Mouse (Mus musculus) brain, embryonic 14.5 days (tissue): Measurements from ENCODE around the gene Fthl17e. TPM values are rescaled to one million over a fixed set of nuclear protein-coding genes. Genes with fewer than 3 reads are reported as not detected.
"Not testable (repeated sequence)": the region's sequence is repeated elsewhere in the genome, so short reads cannot be mapped to it uniquely, and the experiment has no call there.

Experiments used
- DNase-seq: peaks from one replicate; pipeline ENCODE4 v3.0.0-alpha.2; 2011; ENCODE audit warnings: low read depth
- CTCF ChIP-seq: fragments of 200-500 bp; IDR thresholded peaks from 2 replicates; pipeline ENCODE4 v1.5.1; 2012; ENCODE audit warnings: inconsistent platforms, mild to moderate bottlenecking, moderate library complexity, borderline replicate concordance; ENCODE audit not compliant: insufficient read depth, insufficient read length; ENCODE audit errors: extremely low read depth
- POLR2A ChIP-seq: fragments of 200-500 bp; IDR thresholded peaks from 2 replicates; pipeline ENCODE4 v1.6.1; 2012; ENCODE audit warnings: mild to moderate bottlenecking, inconsistent platforms, borderline replicate concordance; ENCODE audit not compliant: poor library complexity, insufficient read depth, insufficient read length, severe bottlenecking; ENCODE audit errors: extremely low read depth
- polyA plus RNA-seq: library from polyadenylated mRNA; depleted of rRNA; stranded (reverse); fragments of >200 nt; gene quantifications from 2 replicates; pipeline ENCODE4 v1.2.3, GENCODE M21; 2012; rRNA removed

Gene Fthl17e
- polyA plus RNA-seq, result not detected in 2 replicates

DNA sequence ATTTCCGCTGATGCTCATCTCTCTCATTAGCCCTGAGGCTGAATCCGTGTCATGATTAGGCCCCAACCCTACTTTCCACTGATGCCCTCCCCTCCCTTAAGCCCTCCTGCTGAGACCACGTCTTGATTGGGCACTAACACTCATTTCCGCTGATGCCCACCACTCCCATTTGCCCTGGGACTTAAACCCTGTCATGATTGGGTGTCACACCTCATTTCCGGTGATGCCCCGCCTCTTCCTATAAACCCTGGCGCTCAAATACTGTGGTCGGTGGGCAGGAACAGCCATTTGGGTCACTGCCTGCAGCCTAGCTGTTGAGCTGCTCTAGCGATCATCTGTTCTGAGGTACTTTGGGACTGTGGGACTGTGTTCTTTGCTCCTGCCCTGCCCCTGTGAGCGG, at the start of gene Fthl17e:
Gene Fthl17e, plus strand, starts transcription at position 301 of the 400 bp plus-strand sequence.
- not testable (repeated sequence) for DNase-seq

DNA sequence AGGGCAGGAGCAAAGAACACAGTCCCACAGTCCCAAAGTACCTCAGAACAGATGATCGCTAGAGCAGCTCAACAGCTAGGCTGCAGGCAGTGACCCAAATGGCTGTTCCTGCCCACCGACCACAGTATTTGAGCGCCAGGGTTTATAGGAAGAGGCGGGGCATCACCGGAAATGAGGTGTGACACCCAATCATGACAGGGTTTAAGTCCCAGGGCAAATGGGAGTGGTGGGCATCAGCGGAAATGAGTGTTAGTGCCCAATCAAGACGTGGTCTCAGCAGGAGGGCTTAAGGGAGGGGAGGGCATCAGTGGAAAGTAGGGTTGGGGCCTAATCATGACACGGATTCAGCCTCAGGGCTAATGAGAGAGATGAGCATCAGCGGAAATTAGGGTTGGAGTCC, 46.6 kb upstream of the Fthl17e start, which contains the start of gene Fthl17d:
Gene Fthl17d, minus strand, starts transcription at position 101 of the 400 bp plus-strand sequence.
- DNase-seq, result not testable (repeated sequence)

DNA sequence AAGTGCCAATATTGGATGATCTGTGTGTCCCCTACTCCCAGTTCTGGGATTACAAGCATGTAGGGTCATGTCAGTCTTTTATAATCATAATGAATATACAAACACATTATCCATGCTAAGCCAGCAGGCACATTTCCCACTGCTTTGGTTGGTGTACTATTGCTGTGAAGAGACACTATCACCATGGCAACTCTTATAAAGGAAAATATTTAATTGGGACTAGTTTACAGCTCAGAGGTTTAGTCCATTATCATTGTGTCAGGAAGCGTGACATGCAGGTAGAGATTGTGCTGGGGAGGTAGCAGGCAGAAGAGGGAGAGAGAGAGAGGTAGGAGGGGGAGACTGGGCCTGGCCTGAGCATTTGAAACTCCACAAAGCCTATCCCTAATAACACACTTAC, 17.2 kb upstream of the Fthl17e start:
- peak; percentile 25 for DNase-seq
- TF ChIP-seq POLR2A (no peak), CTCF (no peak)

DNA sequence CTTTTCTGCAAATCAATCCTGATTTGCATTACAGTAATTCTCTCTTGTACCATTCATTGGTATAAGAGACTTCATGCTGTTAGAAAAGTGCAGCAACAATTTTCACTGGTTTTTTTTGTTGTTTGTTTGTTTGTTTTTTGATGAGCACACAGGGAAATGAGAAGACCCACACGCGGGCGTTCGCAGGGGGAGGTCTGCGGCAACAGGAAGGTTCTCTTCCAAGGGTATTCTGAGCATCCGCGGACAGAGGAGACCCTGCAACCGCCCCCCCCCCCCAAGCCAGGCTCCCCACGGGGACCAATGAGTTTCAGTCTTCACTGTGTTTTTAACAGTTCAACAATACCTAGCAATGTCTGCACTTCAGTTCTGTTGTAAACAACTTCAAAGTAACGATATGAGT, 13.8 kb upstream of the Fthl17e start:
- TF ChIP-seq CTCF (no peak), POLR2A (no peak)
- no peak for DNase-seq

DNA sequence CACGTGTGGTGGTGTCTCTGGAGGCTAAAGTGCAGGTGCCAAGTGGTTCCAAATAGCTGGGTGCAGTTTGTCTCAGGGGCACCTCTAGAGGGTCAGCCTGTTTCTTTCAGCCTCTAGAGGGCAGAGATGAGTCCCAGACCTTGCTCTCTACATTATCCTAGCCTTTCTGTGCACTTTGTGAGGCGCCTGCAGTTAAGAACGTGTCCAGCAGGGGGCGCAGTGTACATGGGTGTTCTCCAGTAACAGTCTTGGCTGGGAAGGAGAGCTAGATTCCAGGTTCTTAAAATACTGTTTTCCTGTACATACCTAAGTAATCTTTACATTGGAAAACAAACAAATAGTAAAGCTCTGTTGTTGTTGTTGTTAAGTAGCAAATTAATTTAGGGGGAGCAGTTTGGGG, 8.3 kb downstream of the Fthl17e start:
- DNase-seq, result not testable (repeated sequence)

DNA sequence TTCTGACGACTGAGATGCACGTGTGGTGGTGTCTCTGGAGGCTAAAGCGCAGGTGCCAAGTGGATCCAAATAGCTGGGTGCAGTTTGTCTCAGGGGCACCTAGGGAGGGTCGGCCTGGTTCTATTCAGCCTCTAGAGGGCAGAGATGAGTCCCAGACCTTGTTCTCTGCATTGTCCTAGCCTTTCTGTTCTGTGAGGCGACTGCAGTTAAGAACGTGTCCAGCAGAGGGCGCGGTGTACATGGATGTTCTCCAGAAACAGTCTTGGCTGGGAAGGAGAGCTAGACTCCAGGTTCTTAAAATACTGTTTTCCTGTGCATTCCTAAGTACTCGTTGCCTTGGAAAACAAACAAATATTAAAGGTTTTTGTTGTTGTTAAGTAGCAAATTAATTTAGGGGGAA, 27.7 kb downstream of the Fthl17e start:
- DNase-seq, result not testable (repeated sequence)
- peak; percentile 16; the same call in 1 of the 2 replicates for TF ChIP-seq CTCF

DNA sequence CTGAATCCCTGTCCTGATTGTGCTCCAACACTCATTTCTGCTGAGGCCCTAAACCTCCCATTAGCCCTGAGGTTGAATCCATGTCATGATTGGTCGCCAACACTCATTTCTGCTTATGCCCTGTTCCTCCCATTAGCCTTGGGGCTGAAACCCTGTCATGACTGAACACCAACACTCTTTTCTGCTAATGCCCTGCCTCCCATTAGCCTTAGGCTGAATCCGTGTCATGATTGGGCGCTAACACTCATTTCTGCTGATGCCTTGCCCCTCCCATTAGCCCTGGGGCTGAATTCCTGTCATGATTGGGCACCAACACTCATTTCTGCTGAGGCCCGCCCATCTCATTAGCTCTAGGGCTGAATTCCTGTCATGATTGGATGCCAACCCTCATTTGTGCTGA, 28.8 kb downstream of the Fthl17e start:
- peak; percentile 21 for DNase-seq
- no peak for TF ChIP-seq POLR2A
- no peak for TF ChIP-seq CTCF

DNA sequence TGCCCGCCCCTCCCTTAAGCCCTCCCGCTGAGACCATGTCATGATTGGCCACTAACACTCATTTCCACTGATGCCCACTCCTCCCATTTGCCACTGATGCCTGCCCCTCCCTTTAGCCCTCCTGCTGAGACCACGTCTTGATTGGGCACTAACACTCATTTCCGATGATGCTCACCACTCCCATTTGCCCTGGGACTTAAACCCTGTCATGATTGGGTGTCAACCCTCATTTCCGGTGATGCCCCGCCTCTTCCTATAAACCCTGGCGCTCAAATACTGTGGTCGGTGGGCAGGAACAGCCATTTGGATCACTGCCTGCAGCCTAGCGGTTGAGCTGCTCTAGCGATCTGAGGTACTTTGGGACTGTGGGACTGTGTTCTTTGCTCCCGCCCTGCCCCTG, 29.4 kb downstream of the Fthl17e start, which contains the start of gene Fthl17f:
Gene Fthl17f, plus strand, starts transcription at position 301 of the 400 bp plus-strand sequence.
- DNase-seq, result not testable (repeated sequence)

DNA sequence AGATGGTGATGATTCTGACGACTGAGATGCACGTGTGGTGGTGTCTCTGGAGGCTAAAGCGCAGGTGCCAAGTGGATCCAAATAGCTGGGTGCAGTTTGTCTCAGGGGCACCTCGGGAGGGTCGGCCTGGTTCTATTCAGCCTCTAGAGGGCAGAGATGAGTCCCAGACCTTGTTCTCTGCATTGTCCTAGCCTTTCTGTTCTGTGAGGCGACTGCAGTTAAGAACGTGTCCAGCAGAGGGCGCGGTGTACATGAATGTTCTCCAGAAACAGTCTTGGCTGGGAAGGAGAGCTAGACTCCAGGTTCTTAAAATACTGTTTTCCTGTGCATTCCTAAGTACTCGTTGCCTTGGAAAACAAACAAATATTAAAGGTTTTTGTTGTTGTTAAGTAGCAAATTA, 44.4 kb downstream of the Fthl17e start:
- peak; percentile 39 for DNase-seq
- peak; percentile 38; the same call in 1 of the 2 replicates for TF ChIP-seq CTCF

Other genes with a start within 250 kb of the Fthl17e start
- not detected in 2 replicates for gene Ssxb5, start 229.8 kb upstream of the Fthl17e start, polyA plus RNA-seq
- not detected in 2 replicates for gene Gm6592, start 189.5 kb upstream of the Fthl17e start, polyA plus RNA-seq
- gene Gm5751, start 159.2 kb upstream of the Fthl17e start, polyA plus RNA-seq, result not detected in 2 replicates
- 38.1 and 47.0 TPM in 2 replicates for gene B630019K06Rik, start 141.1 kb upstream of the Fthl17e start, polyA plus RNA-seq
- gene Fthl17b, start 70.5 kb upstream of the Fthl17e start, polyA plus RNA-seq, result not detected in 2 replicates
- not detected in 2 replicates for gene Fthl17c, start 56.9 kb upstream of the Fthl17e start, polyA plus RNA-seq
- not detected in 2 replicates for gene Fthl17d, start 46.7 kb upstream of the Fthl17e start, polyA plus RNA-seq
- not detected in 2 replicates for gene Fthl17f, start 29.5 kb downstream of the Fthl17e start, polyA plus RNA-seq
- not detected in 2 replicates for gene 4930402K13Rik, start 71.1 kb downstream of the Fthl17e start, polyA plus RNA-seq
- 1.9 and 2.8 TPM in 2 replicates for gene Lancl3, start 166.4 kb downstream of the Fthl17e start, polyA plus RNA-seq
- gene Gm14862, start 223.4 kb downstream of the Fthl17e start, polyA plus RNA-seq, result not detected in 2 replicates
- gene Xk, start 239.3 kb downstream of the Fthl17e start, polyA plus RNA-seq, result 3.5 and 5.1 TPM in 2 replicates